25 mouse cellular contexts compared by ENCODE assay signal in the genomic region with DNA sequence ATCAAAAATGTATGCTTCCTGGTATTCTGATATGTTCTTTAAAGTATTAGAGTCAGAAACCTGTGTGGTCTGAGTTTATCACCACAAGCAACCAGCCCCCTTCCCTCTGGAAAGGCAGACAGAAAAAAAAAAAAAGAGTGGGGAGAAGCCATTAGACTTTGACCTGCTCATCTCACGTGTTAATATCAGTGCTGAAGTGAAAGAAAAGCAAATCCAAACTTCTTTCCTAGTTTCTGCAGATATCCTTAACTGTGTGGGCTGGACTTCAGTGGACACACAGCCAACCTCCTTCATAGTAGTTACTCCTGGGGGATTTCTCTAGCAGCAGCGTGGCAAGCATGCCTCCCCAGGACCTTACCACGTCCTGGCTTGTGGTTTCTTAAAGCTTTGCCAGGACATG. TPM values are rescaled to one million over a fixed set of nuclear protein-coding genes. Genes with fewer than 3 reads are reported as not detected.
DNase-seq lines count a peak whose midpoint lies in the region; ATAC-seq and TF ChIP-seq lines count a peak whose summit lies in the region.
"Had no signal": no experiment of that assay in that cellular context is flagged by ENCODE, and none has a peak within 500 bp of the region (broad histone marks: within the 10 kb centered on the region; RNA-seq: fewer than 3 reads in every experiment).

No protein-coding gene starts in this region.

- ATAC-seq in intestine, embryonic 15.5 days, result peak; percentile 9; the same call in 1 of the 2 replicates
- ATAC-seq in intestine, embryonic 16.5 days, result 0 out of 2 replicates have a peak, but pooled peaks have one; percentile 10
- ATAC-seq in neural tube, embryonic 15.5 days (ENCODE audit: low FRiP score), result no peak
- ATAC-seq: forebrain, embryonic 15.5 days; hindbrain, embryonic 16.5 days; midbrain, embryonic 16.5 days had no signal

- peak; percentile 81 for DNase-seq in kidney, adult 2 months
- no peak for DNase-seq in kidney, postnatal 10 days
- peak; percentile 35 to 49 for DNase-seq in kidney, postnatal 25 days
- DNase-seq in thymus, adult 18-20 months, result no peak
- DNase-seq: adrenal gland, adult 2 months; cerebellum, adult 11 months; cerebellum, adult 9-11 months; gastrocnemius, postnatal 10 days; layer of hippocampus, adult 9-11 months; right cerebral cortex, postnatal 4 days had no signal

- TF ChIP-seq CTCF in kidney, adult 2 months (conservative IDR thresholded peaks at IDR 0.05; ENCODE audit: insufficient read depth, insufficient read length, low read depth, low read length), result no peak

- H3K27ac ChIP-seq in kidney, adult 2 months (ENCODE audit: insufficient read depth, low read depth, low read length), result peak overlapping the region; percentile 81
- no peak overlapping the region for H3K27ac ChIP-seq in intestine, embryonic 15.5 days
- H3K27ac ChIP-seq in intestine, embryonic 16.5 days (ENCODE audit: low read length), result no peak overlapping the region
- H3K27ac ChIP-seq in neural tube, embryonic 15.5 days (replicated peaks), result no peak overlapping the region
- H3K27ac ChIP-seq: embryonic facial prominence, embryonic 15.5 days; forebrain, embryonic 15.5 days; hindbrain, embryonic 10.5 days; limb, embryonic 13.5 days; liver, embryonic 15.5 days; macrophage; midbrain, embryonic 10.5 days; neural tube, embryonic 13.5 days had no signal

- H3K27me3 ChIP-seq in kidney, adult 2 months (replicated peaks; ENCODE audit: control insufficient read depth, insufficient read depth, low read length), result no peaks in the 10 kb centered on the region
- H3K27me3 ChIP-seq in intestine, embryonic 15.5 days (replicated peaks), result no peaks in the 10 kb centered on the region
- no peaks in the 10 kb centered on the region for H3K27me3 ChIP-seq in intestine, embryonic 16.5 days (replicated peaks; ENCODE audit: control insufficient read depth, insufficient read depth, low read length)
- no peaks in the 10 kb centered on the region for H3K27me3 ChIP-seq in neural tube, embryonic 15.5 days (replicated peaks)
- H3K27me3 ChIP-seq: embryonic facial prominence, embryonic 15.5 days; forebrain, embryonic 15.5 days; limb, embryonic 13.5 days; liver, embryonic 15.5 days; neural tube, embryonic 13.5 days had no signal

- no peak for TF ChIP-seq POLR2A in kidney, adult 2 months (IDR thresholded peaks at IDR 0.05; ENCODE audit: low read depth, low read length)

- peak overlapping the region; percentile 26; the same call in 1 of the 2 replicates for H3K4me2 ChIP-seq in intestine, embryonic 15.5 days (replicated peaks)
- H3K4me2 ChIP-seq in intestine, embryonic 16.5 days (ENCODE audit: low read depth, low read length), result peak overlapping the region; percentile 36; the same call in 1 of the 2 replicates
- no peak overlapping the region for H3K4me2 ChIP-seq in neural tube, embryonic 15.5 days
- H3K4me2 ChIP-seq: embryonic facial prominence, embryonic 15.5 days; forebrain, embryonic 15.5 days; limb, embryonic 13.5 days; liver, embryonic 15.5 days; neural tube, embryonic 13.5 days had no signal

- peaks cover 29% of the 10 kb centered on the region for H3K4me1 ChIP-seq in kidney, adult 2 months (ENCODE audit: control insufficient read depth, insufficient read depth, low read length)
- H3K4me1 ChIP-seq in intestine, embryonic 15.5 days (replicated peaks), result peaks cover 17% of the 10 kb centered on the region
- H3K4me1 ChIP-seq in intestine, embryonic 16.5 days (ENCODE audit: control insufficient read depth, insufficient read depth, low read length), result peaks cover 18% of the 10 kb centered on the region
- H3K4me1 ChIP-seq in neural tube, embryonic 15.5 days, result 0 out of 2 replicates have a peak, but pooled peaks cover 3% of the 10 kb centered on the region
- H3K4me1 ChIP-seq: embryonic facial prominence, embryonic 15.5 days; forebrain, embryonic 15.5 days; hindbrain, embryonic 10.5 days; liver, embryonic 15.5 days; midbrain, embryonic 10.5 days had no signal

- no peaks in the 10 kb centered on the region for H3K36me3 ChIP-seq in kidney, adult 2 months (ENCODE audit: control insufficient read depth, insufficient read depth, low read length)
- no peaks in the 10 kb centered on the region for H3K36me3 ChIP-seq in intestine, embryonic 15.5 days
- H3K36me3 ChIP-seq in intestine, embryonic 16.5 days (ENCODE audit: control insufficient read depth, insufficient read depth, low read length), result no peaks in the 10 kb centered on the region
- H3K36me3 ChIP-seq in neural tube, embryonic 15.5 days, result no peaks in the 10 kb centered on the region
- H3K36me3 ChIP-seq: embryonic facial prominence, embryonic 15.5 days; forebrain, embryonic 15.5 days; limb, embryonic 13.5 days; liver, embryonic 15.5 days had no signal

- WGBS in kidney, adult 2 months, result 43% methylated on average over 3 of the region's 3 CpGs
- WGBS in intestine, embryonic 15.5 days, result 26% methylated on average over 3 of the region's 3 CpGs
- WGBS in intestine, embryonic 16.5 days, result 39% methylated on average over 3 of the region's 3 CpGs
- 68% methylated on average over 3 of the region's 3 CpGs for WGBS in neural tube, embryonic 15.5 days

- no peaks in the 10 kb centered on the region for H3K9me3 ChIP-seq in intestine, embryonic 15.5 days
- H3K9me3 ChIP-seq in intestine, embryonic 16.5 days (ENCODE audit: control insufficient read depth, low read length), result no peaks in the 10 kb centered on the region
- H3K9me3 ChIP-seq in neural tube, embryonic 15.5 days (replicated peaks), result no peaks in the 10 kb centered on the region
- H3K9me3 ChIP-seq: embryonic facial prominence, embryonic 15.5 days; forebrain, embryonic 15.5 days; hindbrain, embryonic 10.5 days; limb, embryonic 13.5 days; liver, embryonic 15.5 days; midbrain, embryonic 10.5 days; neural tube, embryonic 13.5 days had no signal

- no peak overlapping the region for H3K9ac ChIP-seq in intestine, embryonic 15.5 days
- no peak overlapping the region for H3K9ac ChIP-seq in intestine, embryonic 16.5 days (ENCODE audit: low read depth, low read length)
- no peak overlapping the region for H3K9ac ChIP-seq in neural tube, embryonic 15.5 days (replicated peaks)
- H3K9ac ChIP-seq: embryonic facial prominence, embryonic 15.5 days; forebrain, embryonic 15.5 days; limb, embryonic 13.5 days; liver, embryonic 15.5 days; neural tube, embryonic 13.5 days had no signal

- peak overlapping the region; percentile 25; the same call in 1 of the 2 replicates for H3K4me3 ChIP-seq in kidney, adult 2 months (ENCODE audit: insufficient read depth, low read depth, low read length)
- H3K4me3 ChIP-seq in intestine, embryonic 15.5 days (replicated peaks), result no peak overlapping the region
- no peak overlapping the region for H3K4me3 ChIP-seq in intestine, embryonic 16.5 days (ENCODE audit: low read length)
- no peak overlapping the region for H3K4me3 ChIP-seq in neural tube, embryonic 15.5 days (replicated peaks)
- H3K4me3 ChIP-seq: embryonic facial prominence, embryonic 15.5 days; forebrain, embryonic 15.5 days; hindbrain, embryonic 10.5 days; limb, embryonic 13.5 days; liver, embryonic 15.5 days; midbrain, embryonic 10.5 days; myocyte; neural tube, embryonic 13.5 days had no signal

RNA-seq across cellular contexts. Expression of a gene that starts 34.0 kb away (rescaled TPM):
- 8.1 and 11.4 TPM in 2 replicates for polyA plus RNA-seq in kidney, adult 2 months (2012; rRNA removed)
- polyA plus RNA-seq in intestine, embryonic 15.5 days (2015; fragmentation: Nextera tagmentation; extraction: Ambion mirVana), result 2.8 and 3.0 TPM in 2 replicates
- 1.6 TPM in 2 replicates for polyA plus RNA-seq in intestine, embryonic 16.5 days (2015; fragmentation: Nextera tagmentation; extraction: Ambion mirVana)
- 9.2 and 10.1 TPM in 2 replicates for polyA plus RNA-seq in neural tube, embryonic 15.5 days (2015; fragmentation: Nextera tagmentation; extraction: Ambion mirVana)
- polyA plus RNA-seq: C2C12, macrophage had no signal

Comparison
In these comparisons a context has a peak if more than half of its experiments do, and no peak if none do; other contexts are left out.
1. DNase-seq: peak in kidney, adult 2 months (single experiment) and kidney, postnatal 25 days (2 of 2); none in kidney, postnatal 10 days (single experiment) and thymus, adult 18-20 months (0 of 2).